Mouse (Mus musculus) forelimb bud, embryonic 11.5 days (tissue): ENCODE measurements around the gene Zar1.
"Not testable (repeated sequence)": the region's sequence is repeated elsewhere in the genome, so short reads cannot be mapped to it uniquely, and the experiment has no call there.

Experiments used
- DNase-seq: peaks from one replicate; pipeline ENCODE4 v3.0.0-alpha.2; 2012; ENCODE audit warnings: low read depth, low spot score

The Zar1 gene

DNA sequence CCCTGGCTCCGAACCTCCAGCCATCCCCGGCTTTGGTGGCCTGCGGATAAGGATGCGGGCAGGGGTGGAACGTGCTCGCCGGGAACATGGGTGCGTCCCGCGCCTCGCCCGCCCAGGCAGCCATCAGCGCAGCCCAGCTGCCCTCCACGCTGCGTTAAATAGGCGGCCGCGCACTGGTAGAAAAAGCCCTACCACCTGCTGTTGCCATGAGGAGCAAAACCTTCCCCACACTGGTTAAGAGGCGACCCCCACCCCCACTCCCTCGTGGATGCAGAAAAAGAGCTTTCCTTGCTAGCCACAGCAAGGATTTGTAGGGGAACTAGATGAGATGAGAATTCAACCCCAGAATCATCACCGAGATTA is at the start of gene Zar1:
TSS of gene Zar1 (minus strand) at position 285 of the 363 bp plus-strand sequence.
- not testable (repeated sequence) for DNase-seq

DNA sequence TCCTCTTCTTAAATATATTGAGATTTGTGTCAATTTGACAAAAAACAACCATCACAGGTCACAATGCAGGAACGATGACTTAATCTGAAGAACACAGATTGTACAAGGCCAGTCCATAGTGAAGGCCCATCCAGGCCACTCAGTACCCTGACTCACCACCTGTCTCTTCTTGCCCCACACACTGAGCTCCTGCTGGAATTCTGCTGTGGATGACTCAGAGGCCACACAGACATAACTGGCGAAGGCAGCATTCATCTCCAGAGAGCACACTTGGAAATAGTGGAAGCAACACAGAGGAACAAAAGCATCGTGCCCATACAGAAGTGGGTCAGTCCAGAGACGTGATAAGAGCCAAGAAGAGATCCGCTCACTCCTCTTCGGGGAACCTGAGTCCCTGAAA is 49.0 kb upstream of the Zar1 start:
- DNase-seq: no peak

DNA sequence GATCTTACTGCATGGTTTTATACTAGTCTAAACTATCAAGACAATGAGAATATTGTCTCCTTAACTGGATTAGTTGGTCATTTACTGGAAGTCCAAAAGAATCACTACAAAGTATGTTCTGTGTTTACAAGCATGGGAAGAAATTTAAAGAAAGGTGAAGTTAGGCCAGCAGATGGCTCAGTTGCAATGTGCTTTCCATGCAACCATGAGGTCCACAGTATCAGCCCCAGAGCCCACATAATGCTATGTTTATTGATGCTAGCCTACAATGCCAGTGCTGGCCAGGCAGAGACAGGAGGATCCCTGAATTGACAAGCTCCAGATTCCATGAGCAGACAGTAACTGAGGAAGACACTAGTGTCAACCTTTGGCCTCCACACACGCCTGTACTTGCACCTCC is 40.0 kb upstream of the Zar1 start:
- no peak for DNase-seq

DNA sequence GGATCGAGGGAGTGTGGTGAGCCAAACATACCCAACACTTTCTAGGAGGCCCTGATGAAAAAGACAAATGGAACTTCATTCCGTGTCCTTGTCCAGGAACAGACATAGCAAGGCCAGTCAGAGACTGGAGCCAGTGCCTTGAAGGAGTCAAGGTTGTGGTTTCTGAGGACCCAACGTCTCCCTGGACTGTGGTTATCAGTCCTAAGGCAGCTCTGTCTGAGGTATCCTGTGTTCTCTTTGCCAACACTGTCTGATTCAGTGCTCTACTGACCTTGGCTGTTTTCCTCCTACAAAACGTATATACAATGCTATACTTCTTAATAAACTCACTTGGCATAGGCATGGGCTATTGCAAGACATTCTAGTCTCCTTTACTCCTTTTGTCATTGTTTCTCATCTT is 36.4 kb upstream of the Zar1 start:
- DNase-seq: no peak

DNA sequence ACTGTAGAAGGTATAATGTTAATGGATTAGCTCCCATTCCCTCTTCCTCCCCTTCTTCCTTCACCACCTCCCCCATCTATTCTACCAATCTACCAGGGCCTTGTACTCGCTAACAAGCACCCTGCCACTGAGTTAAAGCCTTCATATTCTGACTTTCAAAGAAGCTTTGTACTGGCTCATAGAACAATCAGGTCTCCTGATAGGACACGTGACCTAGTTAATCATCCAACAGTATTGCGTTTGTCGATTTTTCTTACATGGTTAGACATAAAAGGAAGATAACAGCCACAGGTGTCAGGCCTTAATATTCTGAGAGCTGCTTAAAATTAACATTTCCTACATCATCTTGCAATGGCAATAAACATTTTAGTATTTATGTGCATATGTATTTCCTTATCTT is 22.1 kb upstream of the Zar1 start:
- no peak for DNase-seq

DNA sequence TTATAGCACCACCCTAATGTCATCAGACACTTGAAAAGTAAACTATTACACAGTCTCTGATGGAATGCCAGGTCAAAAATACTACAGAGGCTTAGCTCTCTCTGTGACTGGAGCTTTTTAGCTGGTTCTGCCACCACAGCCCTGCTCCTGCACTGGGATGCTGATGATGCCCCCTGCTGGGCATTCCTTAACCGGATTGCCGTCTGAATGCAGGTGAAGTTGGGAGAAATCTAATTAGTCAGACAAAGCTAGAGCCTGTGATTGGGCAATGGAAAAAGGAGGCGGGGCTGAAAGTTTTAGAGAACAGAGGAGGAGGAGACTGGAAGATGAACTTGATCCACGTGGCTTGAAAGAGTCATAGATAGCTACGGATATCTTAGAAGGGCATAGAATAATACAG is 20.0 kb upstream of the Zar1 start:
- peak; percentile 67 for DNase-seq

DNA sequence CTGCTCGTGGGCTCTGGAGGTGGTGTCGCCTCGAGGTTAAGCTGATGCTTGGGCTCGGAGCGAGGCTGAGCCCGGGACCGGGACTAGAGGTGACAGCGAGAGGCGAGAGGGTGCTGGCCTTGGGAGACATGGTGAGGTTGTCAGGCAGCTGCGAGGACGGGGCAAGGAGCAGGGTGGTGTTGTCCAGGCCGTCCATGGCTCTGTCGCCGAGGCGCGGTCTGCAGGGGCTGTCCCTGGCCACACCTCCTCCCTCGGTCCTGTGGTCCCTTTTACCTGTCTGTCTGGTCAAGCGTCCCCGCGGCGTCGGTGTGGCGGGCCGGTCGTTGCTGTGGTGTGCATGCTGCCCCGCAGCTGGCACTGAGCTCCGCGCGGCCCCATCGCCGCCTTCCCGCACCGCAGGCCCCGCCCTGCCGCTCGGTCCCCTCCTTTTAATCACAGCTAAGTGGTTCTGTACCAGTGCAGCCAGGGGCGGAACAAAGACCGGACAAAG is 6.2 kb upstream of the Zar1 start, which contains the start of gene Gm5868:
TSS of gene Gm5868 (minus strand) at position 360 of the 490 bp plus-strand sequence.
- DNase-seq: no peak

DNA sequence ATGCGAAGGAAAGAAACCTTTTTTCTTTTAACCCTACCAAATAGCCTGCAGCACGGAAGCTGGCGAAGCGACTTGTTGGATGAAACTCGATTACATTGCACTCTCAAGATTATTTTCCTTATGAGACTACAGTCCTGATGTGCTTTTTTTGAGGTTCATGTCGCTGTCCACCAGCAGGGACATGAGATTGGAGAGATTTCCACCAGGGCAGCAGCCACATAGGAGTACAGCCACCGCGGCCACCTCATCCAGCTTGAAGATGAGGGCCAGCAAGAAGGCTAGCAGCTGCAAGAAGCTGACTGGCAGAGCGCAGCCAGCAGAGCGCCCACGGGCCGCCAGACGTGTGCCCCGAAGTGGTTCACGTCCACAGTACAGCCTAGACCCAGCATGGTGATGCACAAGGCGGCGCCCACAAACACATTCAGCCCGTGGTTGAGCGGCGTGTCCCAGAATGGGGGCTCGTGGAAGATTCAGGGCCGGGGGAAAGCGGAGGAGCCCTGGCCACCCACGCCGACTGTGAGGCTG is 5.7 kb upstream of the Zar1 start:
- DNase-seq: not testable (repeated sequence)

DNA sequence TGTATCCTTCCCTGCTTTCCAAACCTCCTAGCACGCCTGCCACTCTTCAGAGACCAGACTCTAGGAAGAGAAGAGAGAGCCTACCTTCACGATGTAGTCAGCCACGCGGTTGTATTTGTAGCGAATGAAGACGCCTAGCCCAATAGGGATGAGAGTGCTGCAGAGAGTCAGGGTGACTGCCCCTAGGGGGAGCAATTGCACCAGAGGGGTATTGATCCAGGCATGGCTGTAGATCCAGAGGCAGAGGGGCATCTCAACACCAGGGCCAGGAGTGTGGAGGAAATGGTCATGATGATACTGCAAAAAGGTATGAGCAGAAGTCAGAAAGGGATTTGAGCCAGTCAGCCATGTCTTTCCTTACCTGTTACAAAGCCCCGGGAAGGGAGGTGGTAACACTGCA is 5.1 kb upstream of the Zar1 start:
- not testable (repeated sequence) for DNase-seq

DNA sequence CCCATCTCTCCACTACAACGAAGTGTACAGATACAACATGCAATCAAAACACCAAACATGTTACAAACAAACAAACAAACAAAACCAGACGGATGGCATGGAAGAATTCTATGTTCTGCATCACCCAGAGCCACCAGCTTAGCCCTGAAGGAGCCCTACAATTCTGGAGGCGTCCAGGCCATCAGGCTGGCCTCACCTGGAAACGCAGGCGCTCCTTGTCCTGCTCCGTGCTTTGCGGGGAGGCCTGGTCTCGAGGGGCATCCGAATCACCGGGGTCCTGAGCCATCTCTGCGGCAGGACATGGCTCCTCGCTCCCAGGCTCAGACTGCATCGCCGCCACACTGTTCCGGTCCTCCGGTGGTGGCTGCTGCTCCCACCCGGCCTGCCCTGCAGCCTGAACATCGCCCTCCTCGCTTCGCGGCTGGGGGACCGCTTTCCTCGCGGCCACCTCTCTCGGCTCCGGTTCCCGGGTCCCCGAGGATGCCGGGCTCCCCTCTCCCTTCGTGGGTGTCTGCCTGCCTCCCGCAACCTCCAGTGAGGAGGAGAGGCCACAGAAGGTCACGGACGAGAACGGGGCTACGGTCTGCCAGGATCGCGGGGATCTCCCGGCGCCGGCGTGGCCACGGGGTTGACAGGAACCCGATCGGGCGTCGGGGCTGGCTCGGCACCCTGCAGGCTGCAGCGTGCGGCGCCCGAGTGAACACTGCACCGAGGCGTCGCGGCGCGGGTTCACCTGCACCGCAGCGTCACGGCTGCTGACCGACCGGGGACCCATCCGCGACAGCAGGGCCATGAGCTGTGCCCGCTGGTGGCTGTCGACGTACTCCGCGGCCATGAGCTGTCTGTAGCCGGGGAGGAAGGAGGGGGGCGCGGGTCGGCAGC is 725 bp downstream of the Zar1 start:
- DNase-seq: not testable (repeated sequence)

DNA sequence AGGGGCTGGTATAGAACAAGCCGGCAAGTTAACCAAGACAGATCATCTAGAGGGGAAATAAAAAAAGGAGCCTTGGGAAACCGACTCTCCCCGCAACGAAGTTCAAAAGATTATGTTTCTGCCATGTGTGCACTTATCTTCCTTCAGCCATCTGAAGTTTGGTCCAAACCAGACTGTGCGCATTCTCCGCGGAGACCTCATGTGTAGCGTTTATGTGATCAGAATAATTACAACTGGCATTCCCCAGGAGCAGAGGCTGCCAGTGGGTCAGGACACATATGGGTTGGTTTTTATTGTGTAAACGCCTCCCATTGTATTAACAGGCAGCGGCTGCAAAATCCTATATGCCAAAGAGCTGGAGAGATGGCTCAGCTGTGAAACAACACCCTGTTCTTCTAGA is 1.5 kb downstream of the Zar1 start:
- not testable (repeated sequence) for DNase-seq

DNA sequence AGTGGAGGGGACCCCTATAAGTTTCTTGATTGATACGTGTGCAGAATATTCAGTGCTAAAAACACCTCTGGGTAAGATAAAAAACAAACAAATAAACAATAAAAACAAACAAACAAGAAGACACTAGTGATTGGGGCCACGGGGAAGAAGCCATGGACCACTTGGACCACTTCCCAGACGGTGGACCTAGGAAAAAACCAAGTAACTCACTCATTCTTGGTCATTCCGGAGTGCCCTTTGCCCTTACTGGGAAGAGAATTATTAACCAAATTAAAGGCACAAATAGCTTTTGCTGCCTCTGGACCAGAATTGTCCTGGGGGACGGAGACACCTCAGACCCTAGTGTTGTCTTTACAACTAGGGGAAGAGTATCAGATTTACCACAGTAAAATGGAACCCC is 15.4 kb downstream of the Zar1 start:
- DNase-seq: no peak

DNA sequence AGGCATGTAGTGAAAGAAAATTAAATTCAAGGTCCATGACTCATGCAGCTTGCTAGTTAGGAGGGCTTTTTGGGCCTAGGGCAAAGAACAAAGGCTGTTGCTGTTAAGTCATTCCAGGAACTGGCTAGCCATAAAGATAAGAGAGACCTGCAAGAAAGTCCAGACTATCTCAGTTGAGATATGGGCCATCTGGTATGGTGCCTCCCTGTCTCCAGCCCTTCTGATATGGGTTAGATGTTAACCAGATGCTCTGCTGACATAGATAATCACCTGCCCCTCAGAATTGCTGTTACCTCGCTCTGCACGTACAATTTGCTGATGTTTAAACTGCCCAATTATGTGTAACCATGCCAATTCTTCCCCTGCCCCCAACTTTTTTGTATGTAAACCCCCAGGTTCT is 17.9 kb downstream of the Zar1 start:
- DNase-seq: not testable (repeated sequence)

DNA sequence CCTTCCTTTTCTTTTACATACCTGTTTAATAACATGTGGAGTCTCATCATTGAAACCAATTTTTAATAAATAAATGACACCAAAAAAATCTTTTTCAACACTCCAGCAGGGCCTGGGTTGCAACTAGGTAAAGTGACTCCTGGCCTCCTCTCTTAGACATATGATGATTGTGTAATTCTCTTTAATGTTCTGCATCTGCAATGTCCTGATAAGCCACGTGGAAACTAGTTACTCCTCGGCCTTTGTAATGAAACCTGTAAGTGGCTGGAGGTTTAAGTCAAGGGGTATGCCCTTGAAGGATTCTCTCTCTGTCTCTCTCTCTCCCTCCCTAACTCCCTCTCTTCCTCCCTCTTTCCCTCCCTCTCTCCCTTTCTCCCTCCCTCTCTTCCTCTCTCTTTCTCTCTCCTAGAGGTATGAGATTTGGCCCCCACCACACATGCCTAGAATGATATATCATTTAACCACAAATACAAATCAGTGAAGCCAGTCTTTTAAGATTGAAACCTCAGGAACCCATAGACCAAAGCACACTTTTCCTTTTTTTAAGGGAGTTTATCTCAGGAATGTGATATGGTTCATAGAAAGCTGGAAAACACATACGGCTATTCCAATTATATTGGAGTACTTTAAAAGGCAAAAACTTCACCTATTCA is 20.0 kb downstream of the Zar1 start:
- no peak for DNase-seq

DNA sequence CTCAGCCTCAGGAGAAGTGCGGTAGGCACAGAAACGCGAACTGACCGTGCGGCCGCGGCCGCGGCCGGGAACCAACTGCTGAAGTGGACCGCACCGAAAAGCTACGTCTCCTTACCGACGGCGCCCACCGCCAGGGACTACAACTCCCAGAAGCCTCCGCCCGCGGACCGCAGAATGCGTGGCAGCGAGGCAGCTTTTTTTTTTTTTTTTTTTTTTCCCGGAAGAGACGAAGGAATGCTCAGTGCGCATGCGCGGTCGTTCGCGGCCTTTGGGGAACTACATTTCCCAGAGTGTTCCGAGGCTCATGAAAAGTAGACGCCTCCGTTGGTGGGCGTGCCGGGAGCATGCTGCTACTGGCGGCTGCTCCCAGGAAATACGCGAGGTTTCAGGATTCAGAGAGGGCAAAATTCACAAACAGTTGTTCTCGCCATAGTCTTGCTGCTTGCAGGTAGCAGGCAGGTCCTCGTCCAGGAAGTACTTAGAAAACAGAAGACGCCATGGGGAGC is 21.5 kb downstream of the Zar1 start, which contains the start of gene Nfxl1:
TSS of gene Nfxl1 (minus strand) at position 141 of the 506 bp plus-strand sequence.
- peak; percentile 100 for DNase-seq

DNA sequence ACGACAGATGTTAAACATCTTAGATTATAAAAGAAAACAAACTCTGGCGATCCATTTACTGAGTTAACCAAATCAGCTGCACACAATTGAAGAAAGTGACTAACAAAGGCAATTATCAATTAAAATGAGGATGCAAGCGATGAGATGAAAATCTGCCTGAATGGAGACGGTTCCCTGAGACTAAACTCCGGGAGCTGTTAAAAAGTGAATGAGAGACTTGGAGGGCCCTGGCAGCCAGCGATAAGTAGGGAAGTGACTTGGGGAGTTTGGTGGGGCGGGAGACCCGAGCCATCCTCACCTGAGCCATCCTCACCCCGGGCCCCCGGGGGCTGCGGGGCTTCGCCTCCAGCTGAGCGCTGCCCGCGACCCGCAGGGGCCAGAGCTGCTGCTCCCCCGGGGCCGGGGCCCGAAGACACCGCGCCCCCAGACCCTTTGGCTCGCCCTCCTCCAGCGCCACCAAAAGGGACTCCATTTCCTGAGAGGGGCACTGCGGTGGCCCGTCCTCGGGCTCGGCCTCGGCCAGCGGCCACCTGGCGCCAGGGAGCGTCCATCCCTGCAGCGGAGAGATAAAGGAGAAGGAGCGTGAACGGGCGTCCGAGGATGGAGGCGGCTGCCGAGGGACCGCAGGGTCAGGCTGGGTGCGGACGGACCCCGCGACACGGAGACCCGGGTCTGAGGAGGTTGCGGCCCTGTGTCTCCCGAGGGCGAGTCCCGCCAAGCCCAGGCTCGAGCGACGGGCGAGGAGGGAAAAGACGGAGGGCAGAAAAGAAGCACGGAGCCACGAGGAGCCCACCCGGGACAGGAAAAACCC is 22.1 kb downstream of the Zar1 start:
- no peak for DNase-seq

DNA sequence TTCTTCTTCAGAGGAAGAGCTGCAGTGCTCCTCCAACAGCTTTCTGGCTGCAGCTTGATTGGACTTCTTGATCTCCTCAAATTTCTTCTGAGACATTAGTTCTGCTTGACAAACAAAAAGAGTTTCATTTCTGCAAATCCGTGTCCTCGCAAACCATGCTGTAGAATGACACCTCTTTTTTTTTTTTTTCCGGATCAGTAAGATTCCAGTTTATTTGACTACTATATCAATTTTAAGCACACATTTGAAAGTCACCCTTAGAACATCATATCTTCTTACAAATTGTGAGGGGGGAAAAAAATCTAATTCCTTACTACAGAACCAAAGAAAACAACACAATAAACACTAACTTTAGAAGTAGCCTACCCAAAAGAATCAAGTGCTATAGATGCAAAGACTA is 24.8 kb downstream of the Zar1 start:
- DNase-seq: no peak

DNA sequence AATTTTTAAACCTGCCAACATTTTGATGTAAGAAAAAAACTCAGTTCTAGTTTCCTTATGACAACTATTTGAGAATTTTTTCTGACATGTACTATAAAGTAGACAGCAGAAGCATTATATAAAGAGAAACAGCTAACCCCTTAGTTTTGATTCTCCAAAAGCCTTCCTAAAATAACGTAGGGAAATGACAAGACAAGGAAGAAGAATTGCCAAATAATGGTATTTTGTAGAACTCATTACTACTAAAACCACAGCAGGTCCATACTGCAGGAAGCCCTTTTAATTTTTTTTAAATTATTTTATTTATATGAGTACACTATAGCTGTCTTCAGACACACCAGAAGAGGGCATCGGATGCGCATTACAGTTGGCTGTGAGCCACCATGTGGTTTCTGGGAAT is 29.8 kb downstream of the Zar1 start:
- no peak for DNase-seq

DNA sequence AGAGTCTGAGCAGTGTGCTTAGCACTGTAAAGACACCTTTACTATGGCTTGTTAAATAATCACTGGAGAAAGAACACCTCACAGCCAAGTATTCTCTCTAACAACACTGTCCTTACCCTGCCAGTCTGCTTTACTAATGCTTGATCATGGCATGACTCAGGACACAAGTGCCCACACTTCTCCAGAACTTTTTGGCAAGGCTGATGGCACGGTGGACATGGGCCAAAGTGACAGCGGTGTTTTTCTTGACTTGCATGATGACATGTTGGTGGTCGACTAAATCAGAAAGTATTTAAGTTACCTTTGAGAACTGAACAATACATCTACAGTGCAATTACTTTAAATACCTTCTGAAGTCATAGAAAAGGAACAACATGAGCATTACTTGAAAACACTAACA is 52.2 kb downstream of the Zar1 start:
- DNase-seq: no peak
